Mouse (Mus musculus): ENCODE data around the gene Prss16. TPM values are rescaled to one million over a fixed set of nuclear protein-coding genes. Genes with fewer than 3 reads are reported as not detected.

The Prss16 gene
- polyA plus RNA-seq (2014; fragmentation: Illumina TruSeq; extraction: RNeasy Lipid Tissue Mini Kit (QIAGEN cat#74804); ENCODE audit: low read depth, low replicate concordance): 0.14 TPM

GRCm38 (mm10) chr13:22009642-22010041 is at the start of gene Prss16:
Prss16 (minus strand) TSS chr13:22009742.

GRCm38 (mm10) chr13:22042568-22043502 is 33.3 kb upstream of the Prss16 start, which contains the start of the genes Hist1h2ag and Hist1h2bj:
Hist1h2ag (minus strand) TSS chr13:22042944.
Hist1h2bj (plus strand) TSS chr13:22043214.

GRCm38 (mm10) chr13:22041142-22041536 is 31.6 kb upstream of the Prss16 start, which contains the start of gene Hist1h4i:
Hist1h4i (minus strand) TSS chr13:22041362.

DNA sequence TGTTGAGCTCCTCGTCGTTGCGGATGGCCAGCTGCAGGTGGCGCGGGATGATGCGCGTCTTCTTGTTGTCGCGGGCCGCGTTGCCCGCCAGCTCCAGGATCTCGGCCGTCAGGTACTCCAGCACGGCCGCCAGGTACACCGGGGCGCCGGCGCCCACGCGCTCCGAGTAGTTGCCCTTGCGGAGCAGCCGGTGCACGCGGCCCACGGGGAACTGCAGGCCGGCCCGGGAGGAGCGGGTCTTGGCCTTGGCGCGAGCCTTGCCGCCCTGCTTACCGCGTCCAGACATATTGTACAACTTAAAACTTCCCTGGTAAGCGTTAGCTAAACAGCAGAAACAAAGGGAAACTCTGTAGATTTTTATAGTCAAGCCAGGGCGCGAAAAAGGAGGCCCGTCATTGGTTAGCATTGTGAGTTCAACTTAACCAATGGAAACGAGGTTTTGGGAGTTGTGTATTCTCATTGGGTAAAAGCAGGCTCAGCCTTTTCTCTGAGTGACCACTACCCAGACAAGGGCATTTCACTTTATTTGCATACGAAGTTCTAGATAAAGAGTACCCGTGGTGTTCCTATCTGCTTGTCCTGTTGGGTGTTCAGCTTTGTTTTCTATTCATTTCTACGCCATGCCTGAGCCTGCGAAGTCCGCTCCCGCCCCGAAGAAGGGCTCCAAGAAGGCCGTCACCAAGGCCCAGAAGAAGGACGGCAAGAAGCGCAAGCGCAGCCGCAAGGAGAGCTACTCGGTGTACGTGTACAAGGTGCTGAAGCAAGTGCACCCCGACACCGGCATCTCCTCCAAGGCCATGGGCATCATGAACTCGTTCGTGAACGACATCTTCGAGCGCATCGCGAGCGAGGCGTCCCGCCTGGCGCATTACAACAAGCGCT is 26.0 kb upstream of the Prss16 start, which contains the start of the genes Hist1h2ah and Hist1h2bk:
TSS of gene Hist1h2ah (minus strand) at position 302 of the 882 bp plus-strand sequence.
TSS of gene Hist1h2bk (plus strand) at position 604 of the 882 bp plus-strand sequence.

GRCm38 (mm10) chr13:21980981-21981802 is 28.4 kb downstream of the Prss16 start, which contains the start of gene Pom121l2:
Pom121l2 (plus strand) TSS chr13:21981194.

Other genes starting within 250 kb of the Prss16 start
- gene Hist1h1b, start 229.1 kb downstream of the Prss16 start, polyA plus RNA-seq (2014; fragmentation: Illumina TruSeq; extraction: RNeasy Lipid Tissue Mini Kit (QIAGEN cat#74804); ENCODE audit: low read depth, low replicate concordance): not detected
- not detected for gene Hist1h3i, start 226.4 kb downstream of the Prss16 start, polyA plus RNA-seq (2014; fragmentation: Illumina TruSeq; extraction: RNeasy Lipid Tissue Mini Kit (QIAGEN cat#74804); ENCODE audit: low read depth, low replicate concordance)
- not detected for gene Hist1h2an, start 222.5 kb downstream of the Prss16 start, polyA plus RNA-seq (2014; fragmentation: Illumina TruSeq; extraction: RNeasy Lipid Tissue Mini Kit (QIAGEN cat#74804); ENCODE audit: low read depth, low replicate concordance)
- 27.9 TPM for gene Hist1h2bp, start 222.3 kb downstream of the Prss16 start, polyA plus RNA-seq (2014; fragmentation: Illumina TruSeq; extraction: RNeasy Lipid Tissue Mini Kit (QIAGEN cat#74804); ENCODE audit: low read depth, low replicate concordance)
- gene Hist1h2bq, start 199.5 kb downstream of the Prss16 start, polyA plus RNA-seq (2014; fragmentation: Illumina TruSeq; extraction: RNeasy Lipid Tissue Mini Kit (QIAGEN cat#74804); ENCODE audit: low read depth, low replicate concordance): not detected
- gene Hist1h2ao, start 199.3 kb downstream of the Prss16 start, polyA plus RNA-seq (2014; fragmentation: Illumina TruSeq; extraction: RNeasy Lipid Tissue Mini Kit (QIAGEN cat#74804); ENCODE audit: low read depth, low replicate concordance): not detected
- gene Hist1h4m, start 198.0 kb downstream of the Prss16 start, polyA plus RNA-seq (2014; fragmentation: Illumina TruSeq; extraction: RNeasy Lipid Tissue Mini Kit (QIAGEN cat#74804); ENCODE audit: low read depth, low replicate concordance): not detected
- not detected for gene Hist1h4n, start 177.5 kb downstream of the Prss16 start, polyA plus RNA-seq (2014; fragmentation: Illumina TruSeq; extraction: RNeasy Lipid Tissue Mini Kit (QIAGEN cat#74804); ENCODE audit: low read depth, low replicate concordance)
- gene Hist1h2ap, start 176.2 kb downstream of the Prss16 start, polyA plus RNA-seq (2014; fragmentation: Illumina TruSeq; extraction: RNeasy Lipid Tissue Mini Kit (QIAGEN cat#74804); ENCODE audit: low read depth, low replicate concordance): not detected
- gene Hist1h2br, start 176.0 kb downstream of the Prss16 start, polyA plus RNA-seq (2014; fragmentation: Illumina TruSeq; extraction: RNeasy Lipid Tissue Mini Kit (QIAGEN cat#74804); ENCODE audit: low read depth, low replicate concordance): 0.48 TPM
- 25.6 TPM for gene Zfp184, start 64.6 kb downstream of the Prss16 start, polyA plus RNA-seq (2014; fragmentation: Illumina TruSeq; extraction: RNeasy Lipid Tissue Mini Kit (QIAGEN cat#74804); ENCODE audit: low read depth, low replicate concordance)
- 85.0 TPM for gene Pom121l2, start 28.5 kb downstream of the Prss16 start, polyA plus RNA-seq (2014; fragmentation: Illumina TruSeq; extraction: RNeasy Lipid Tissue Mini Kit (QIAGEN cat#74804); ENCODE audit: low read depth, low replicate concordance)
- gene Hist1h2ah, start 25.8 kb upstream of the Prss16 start, polyA plus RNA-seq (2014; fragmentation: Illumina TruSeq; extraction: RNeasy Lipid Tissue Mini Kit (QIAGEN cat#74804); ENCODE audit: low read depth, low replicate concordance): not detected
- gene Hist1h2bk, start 26.1 kb upstream of the Prss16 start, polyA plus RNA-seq (2014; fragmentation: Illumina TruSeq; extraction: RNeasy Lipid Tissue Mini Kit (QIAGEN cat#74804); ENCODE audit: low read depth, low replicate concordance): not detected
- gene Hist1h4i, start 31.6 kb upstream of the Prss16 start, polyA plus RNA-seq (2014; fragmentation: Illumina TruSeq; extraction: RNeasy Lipid Tissue Mini Kit (QIAGEN cat#74804); ENCODE audit: low read depth, low replicate concordance): 0.99 TPM
- gene Hist1h2ag, start 33.2 kb upstream of the Prss16 start, polyA plus RNA-seq (2014; fragmentation: Illumina TruSeq; extraction: RNeasy Lipid Tissue Mini Kit (QIAGEN cat#74804); ENCODE audit: low read depth, low replicate concordance): not detected
- gene Hist1h2bj, start 33.5 kb upstream of the Prss16 start, polyA plus RNA-seq (2014; fragmentation: Illumina TruSeq; extraction: RNeasy Lipid Tissue Mini Kit (QIAGEN cat#74804); ENCODE audit: low read depth, low replicate concordance): not detected
- gene Vmn1r188, start 74.7 kb upstream of the Prss16 start, polyA plus RNA-seq (2014; fragmentation: Illumina TruSeq; extraction: RNeasy Lipid Tissue Mini Kit (QIAGEN cat#74804); ENCODE audit: low read depth, low replicate concordance): 0.03 TPM
- gene Vmn1r189, start 96.1 kb upstream of the Prss16 start, polyA plus RNA-seq (2014; fragmentation: Illumina TruSeq; extraction: RNeasy Lipid Tissue Mini Kit (QIAGEN cat#74804); ENCODE audit: low read depth, low replicate concordance): not detected
- gene Vmn1r191, start 174.2 kb upstream of the Prss16 start, polyA plus RNA-seq (2014; fragmentation: Illumina TruSeq; extraction: RNeasy Lipid Tissue Mini Kit (QIAGEN cat#74804); ENCODE audit: low read depth, low replicate concordance): not detected
- gene Vmn1r192, start 181.4 kb upstream of the Prss16 start, polyA plus RNA-seq (2014; fragmentation: Illumina TruSeq; extraction: RNeasy Lipid Tissue Mini Kit (QIAGEN cat#74804); ENCODE audit: low read depth, low replicate concordance): not detected
- not detected for gene Vmn1r193, start 213.4 kb upstream of the Prss16 start, polyA plus RNA-seq (2014; fragmentation: Illumina TruSeq; extraction: RNeasy Lipid Tissue Mini Kit (QIAGEN cat#74804); ENCODE audit: low read depth, low replicate concordance)
- not detected for gene Vmn1r194, start 234.5 kb upstream of the Prss16 start, polyA plus RNA-seq (2014; fragmentation: Illumina TruSeq; extraction: RNeasy Lipid Tissue Mini Kit (QIAGEN cat#74804); ENCODE audit: low read depth, low replicate concordance)